ENCODE assay signal across 30 mouse cellular contexts in the genomic region with DNA sequence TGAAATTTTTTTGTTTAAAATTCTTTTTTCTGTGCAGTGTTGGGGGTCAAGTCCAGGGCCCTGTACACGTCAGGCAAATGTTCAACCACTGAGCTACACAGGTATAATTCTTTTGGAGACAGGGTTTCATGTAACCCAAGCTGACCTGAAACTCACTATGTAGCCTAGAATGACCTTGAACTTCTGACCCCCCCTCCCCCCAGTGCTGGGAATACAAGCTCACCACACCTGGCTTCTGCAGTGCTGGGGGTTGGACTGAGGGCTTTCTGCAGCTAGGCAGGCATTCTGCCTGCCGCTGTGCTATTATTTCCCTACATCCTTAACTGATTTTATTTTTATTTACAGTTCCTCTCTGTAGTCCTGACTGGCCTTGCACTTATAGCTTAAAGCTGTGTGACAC. TPM values are rescaled to one million over a fixed set of nuclear protein-coding genes. Genes with fewer than 3 reads are reported as not detected.
DNase-seq lines count a peak whose midpoint lies in the region; ATAC-seq and TF ChIP-seq lines count a peak whose summit lies in the region.
"Had no signal": no experiment of that assay in that cellular context is flagged by ENCODE, and none has a peak within 500 bp of the region (broad histone marks: within the 10 kb centered on the region; RNA-seq: fewer than 3 reads in every experiment).

No protein-coding gene starts in this region.

- no peak overlapping the region for H3K4me3 ChIP-seq in kidney, embryonic 15.5 days (replicated peaks)
- peak overlapping the region; percentile 43 for H3K4me3 ChIP-seq in E14TG2a.4 (replicated peaks; ENCODE audit: low read length)
- H3K4me3 ChIP-seq in ES-E14 (ENCODE audit: insufficient read depth in 1 of 2, low read depth in 1 of 2, low read length in 2 of 2, poor library complexity in 1 of 2, severe bottlenecking in 1 of 2): no peak overlapping the region
- no peak overlapping the region for H3K4me3 ChIP-seq in midbrain, embryonic 15.5 days
- H3K4me3 ChIP-seq: gastrocnemius, adult 2 months; heart, embryonic 12.5 days; heart, embryonic 15.5 days had no signal

- no peak overlapping the region for H3K4me2 ChIP-seq in kidney, embryonic 15.5 days
- H3K4me2 ChIP-seq in midbrain, embryonic 15.5 days: no peak overlapping the region
- H3K4me2 ChIP-seq: heart, embryonic 12.5 days; heart, embryonic 15.5 days; hindbrain, embryonic 14.5 days had no signal

- intact Hi-C loops in heart, postnatal 10 days (cut with DNase I): no loop called here

- no peak overlapping the region for H3K9ac ChIP-seq in kidney, embryonic 15.5 days
- peak overlapping the region; percentile 5; the same call in 1 of the 2 replicates for H3K9ac ChIP-seq in ES-E14 (ENCODE audit: insufficient read depth, low read depth, low read length, poor library complexity, severe bottlenecking)
- no peak overlapping the region for H3K9ac ChIP-seq in midbrain, embryonic 15.5 days
- H3K9ac ChIP-seq: forebrain, postnatal 0 days; heart, embryonic 12.5 days; heart, embryonic 15.5 days; hindbrain, embryonic 14.5 days had no signal

- H3K27me3 ChIP-seq in kidney, embryonic 15.5 days: no peaks in the 10 kb centered on the region
- H3K27me3 ChIP-seq in E14TG2a.4 (ENCODE audit: insufficient read depth, low read length): no peaks in the 10 kb centered on the region
- H3K27me3 ChIP-seq in midbrain, embryonic 15.5 days (replicated peaks): no peaks in the 10 kb centered on the region
- H3K27me3 ChIP-seq: heart, embryonic 12.5 days; heart, embryonic 15.5 days had no signal

- 68% methylated on average over 2 of the region's 2 CpGs for WGBS in kidney, embryonic 15.5 days
- 89% methylated on average over 2 of the region's 2 CpGs for WGBS in midbrain, embryonic 15.5 days

- no peak overlapping the region for H3K27ac ChIP-seq in kidney, embryonic 15.5 days
- peak overlapping the region; percentile 75; the same call in 1 of the 2 replicates for H3K27ac ChIP-seq in ES-E14 (ENCODE audit: insufficient read depth, low read depth, low read length, poor library complexity, severe bottlenecking)
- no peak overlapping the region for H3K27ac ChIP-seq in midbrain, embryonic 15.5 days
- H3K27ac ChIP-seq: gastrocnemius, adult 2 months; heart, embryonic 15.5 days; hindbrain, embryonic 14.5 days; hindbrain, postnatal 0 days had no signal

- peaks cover 23% of the 10 kb centered on the region for H3K36me3 ChIP-seq in kidney, embryonic 15.5 days
- H3K36me3 ChIP-seq in E14TG2a.4 (ENCODE audit: insufficient read depth, low read length) (peaks cover 30% of the 10 kb centered on the region), ES-E14 (ENCODE audit: control insufficient read depth, insufficient read depth, low read length, poor library complexity, severe bottlenecking) (peaks cover 11% of the 10 kb centered on the region)
- no peaks in the 10 kb centered on the region for H3K36me3 ChIP-seq in midbrain, embryonic 15.5 days (replicated peaks)

- in situ Hi-C loops in ES-E14 (cut with MboI; ENCODE audit: low sequenced_read_pairs in 2 of 2, unreplicated experiment in 2 of 2): no loop called here

- no peaks in the 10 kb centered on the region for H3K9me3 ChIP-seq in kidney, embryonic 15.5 days (replicated peaks)
- H3K9me3 ChIP-seq in E14TG2a.4 (ENCODE audit: low read length) (no peaks in the 10 kb centered on the region), ES-E14 (ENCODE audit: control insufficient read depth, insufficient read depth, low read depth, low read length) (no peaks in the 10 kb centered on the region)
- no peaks in the 10 kb centered on the region for H3K9me3 ChIP-seq in midbrain, embryonic 15.5 days
- H3K9me3 ChIP-seq: G1E; heart, embryonic 12.5 days; heart, embryonic 15.5 days had no signal

- no peak for DNase-seq in kidney, postnatal 25 days
- DNase-seq in ES-E14 (ENCODE audit: low read depth, low spot score): peak; percentile 69
- peak; percentile 81 for DNase-seq in ZHBTc4 (ENCODE audit: low read depth, low spot score)
- DNase-seq in heart, postnatal 10 days: no peak
- DNase-seq in testis, postnatal 10 days (ENCODE audit: low spot score): no peak
- DNase-seq: adrenal gland, postnatal 10 days; adrenal gland, postnatal 36 days; cerebellum, adult 18-20 months; cerebellum, adult 9-10 months; cerebellum, postnatal 14 days; forebrain, postnatal 0 days; gastrocnemius, adult 2 months; gastrocnemius, postnatal 14 days; heart, adult 18-20 months; heart, postnatal 14 days; heart, postnatal 4 days had no signal

- no peak for TF ChIP-seq CTCF in E14TG2a.4 (conservative IDR thresholded peaks at IDR 0.05; ENCODE audit: low read length)

- peak; percentile 12; the same call in 1 of the 2 replicates for ATAC-seq in kidney, embryonic 15.5 days (replicated peaks; ENCODE audit: low FRiP score)
- ATAC-seq in midbrain, embryonic 15.5 days (replicated peaks): no peak
- ATAC-seq: forebrain, embryonic 14.5 days; forebrain, postnatal 0 days; hindbrain, postnatal 0 days; inflammation-experienced regulatory T-cells, adult 6 months had no signal

- H3K4me1 ChIP-seq in kidney, embryonic 15.5 days: peaks cover 35% of the 10 kb centered on the region
- H3K4me1 ChIP-seq in E14TG2a.4 (replicated peaks; ENCODE audit: low read depth, low read length): peaks cover 100% of the 10 kb centered on the region
- peaks cover 40 to 53% of the 10 kb centered on the region in 2 experiments for H3K4me1 ChIP-seq in ES-E14 (ENCODE audit: control insufficient read depth in 2 of 2, insufficient read depth in 2 of 2, low read length in 2 of 2, poor library complexity in 1 of 2)
- no peaks in the 10 kb centered on the region for H3K4me1 ChIP-seq in midbrain, embryonic 15.5 days

TF ChIP-seq in ES-E14, 5 proteins besides CTCF, POLR2A, EP300 and RAD21:
- TF ChIP-seq HCFC1 (IDR thresholded peaks at IDR 0.05; ENCODE audit: borderline replicate concordance, insufficient read depth, low read length) (no peak), MAFK (IDR thresholded peaks at IDR 0.05; ENCODE audit: insufficient read depth, low read depth, low read length) (no peak), ZC3H11A (IDR thresholded peaks at IDR 0.05; ENCODE audit: borderline replicate concordance, low read depth, low read length) (no peak), CHD2 (IDR thresholded peaks at IDR 0.05; ENCODE audit: low read depth, low read length) (peak; percentile 74; the same call in 1 of the 2 replicates)

RNA-seq across cellular contexts. Expression of gene Rsc1a1, which starts 6.4 kb away (rescaled TPM):
- not detected in 2 replicates for polyA plus RNA-seq in kidney, embryonic 15.5 days (2015; fragmentation: Nextera tagmentation; extraction: Ambion mirVana)
- 10.5 and 13.3 TPM in 2 replicates for total RNA-seq in ES-E14 (2012; rRNA removed)
- 1 to 10 TPM in 1 of 2 experiments, under 1 TPM in 1; 0.19 to 3.1 TPM for total RNA-seq in heart, postnatal 10 days (2021)
- 0.49 and 0.53 TPM in 2 replicates for polyA plus RNA-seq in midbrain, embryonic 15.5 days (2015; fragmentation: Nextera tagmentation; extraction: Ambion mirVana)
- total RNA-seq: adrenal gland, adult 18-20 months; heart, postnatal 14 days had no signal
- polyA plus RNA-seq: heart, embryonic 15.5 days; hindbrain, embryonic 14.5 days; hindbrain, postnatal 0 days; inflammation-experienced regulatory T-cells, adult 6 months had no signal

RNA-seq across cellular contexts. Expression of gene Plekhm2, which starts 14.3 kb away (rescaled TPM):
- polyA plus RNA-seq in kidney, embryonic 15.5 days (2015; fragmentation: Nextera tagmentation; extraction: Ambion mirVana): 4.7 and 6.8 TPM in 2 replicates
- total RNA-seq in ES-E14 (2012; rRNA removed): 6.2 and 6.8 TPM in 2 replicates
- 10 to 100 TPM; 81.0 to 83.1 TPM for total RNA-seq in heart, postnatal 10 days (2021)
- polyA plus RNA-seq in midbrain, embryonic 15.5 days (2015; fragmentation: Nextera tagmentation; extraction: Ambion mirVana): 9.7 and 10.7 TPM in 2 replicates

RNA-seq across cellular contexts. Expression of gene Ddi2, which starts 44.2 kb away (rescaled TPM):
- polyA plus RNA-seq in kidney, embryonic 15.5 days (2015; fragmentation: Nextera tagmentation; extraction: Ambion mirVana): 20.3 and 21.8 TPM in 2 replicates
- 42.0 and 48.5 TPM in 2 replicates for total RNA-seq in ES-E14 (2012; rRNA removed)
- 10 to 100 TPM; 38.5 to 41.1 TPM for total RNA-seq in heart, postnatal 10 days (2021)
- 13.3 and 14.0 TPM in 2 replicates for polyA plus RNA-seq in midbrain, embryonic 15.5 days (2015; fragmentation: Nextera tagmentation; extraction: Ambion mirVana)

RNA-seq across cellular contexts. Expression of gene Slc25a34, which starts 55.4 kb away (rescaled TPM):
- polyA plus RNA-seq in kidney, embryonic 15.5 days (2015; fragmentation: Nextera tagmentation; extraction: Ambion mirVana): 0.27 and 0.49 TPM in 2 replicates
- 0.76 and 0.79 TPM in 2 replicates for total RNA-seq in ES-E14 (2012; rRNA removed)
- total RNA-seq in heart, postnatal 10 days (2021): 10 to 100 TPM; 81.1 to 84.5 TPM
- polyA plus RNA-seq in midbrain, embryonic 15.5 days (2015; fragmentation: Nextera tagmentation; extraction: Ambion mirVana): 0.26 and 0.61 TPM in 2 replicates
- polyA plus RNA-seq: embryonic facial prominence, embryonic 11.5 days; forebrain, embryonic 11.5 days; forebrain, embryonic 14.5 days; G1E; hindbrain, embryonic 11.5 days; hindbrain, embryonic 14.5 days had no signal

Comparison
In these comparisons a context has a peak if more than half of its experiments do, and no peak if none do; other contexts are left out.
1. DNase-seq: peak in ES-E14 (single experiment) and ZHBTc4 (single experiment); none in kidney, postnatal 25 days (0 of 2), heart, postnatal 10 days (0 of 2) and testis, postnatal 10 days (single experiment).
2. RNA of gene Plekhm2, which starts 14.3 kb away (total RNA-seq): 81.0 to 83.1 TPM in heart, postnatal 10 days; 6.2 to 6.8 TPM in ES-E14; every median in the first group is over 10 times any median in the second.